Mouse (Mus musculus) forebrain, embryonic 14.5 days (tissue): ENCODE results near the gene Gm44596. TPM values are rescaled to one million over a fixed set of nuclear protein-coding genes. Genes with fewer than 3 reads are reported as not detected.
"Not testable (repeated sequence)": the region's sequence is repeated elsewhere in the genome, so short reads cannot be mapped to it uniquely, and the experiment has no call there.

ENCODE experiments used
- ATAC-seq: fragments of 200-750 bp; cut with Nextera tagmentation; 2 replicates; pipeline ENCODE4 v1.8.0; 2017; ENCODE audit warnings: mild to moderate bottlenecking, moderate library complexity
- DNase-seq: peaks from one replicate; pipeline ENCODE4 v3.0.0-alpha.2; 2015; ENCODE audit warnings: low spot score
- H3K27ac ChIP-seq: fragments of 300-500 bp; sonication (generic); 2 replicates; pipeline ENCODE4 v1.5.1; 2014; ENCODE audit warnings: low read depth, mild to moderate bottlenecking, control low read depth, low read length, moderate library complexity
- H3K27me3 ChIP-seq: fragments of 300-500 bp; sonication (generic); replicated peaks from 2 replicates; pipeline ENCODE4 v1.6.1; 2014; ENCODE audit warnings: low read length, control low read depth, mixed read lengths; ENCODE audit not compliant: control insufficient read depth, insufficient read depth
- H3K36me3 ChIP-seq: fragments of 300-500 bp; sonication (generic); 2 replicates; pipeline ENCODE4 v1.6.1; 2014; ENCODE audit warnings: low read length, control low read depth; ENCODE audit not compliant: control insufficient read depth, insufficient read depth
- H3K4me1 ChIP-seq: fragments of 300-500 bp; sonication (generic); 2 replicates; pipeline ENCODE4 v1.6.1; 2014; ENCODE audit warnings: antibody characterized with exemption, low read length, control low read depth; ENCODE audit not compliant: control insufficient read depth, insufficient read depth
- H3K4me2 ChIP-seq: fragments of 300-500 bp; sonication (generic); 2 replicates; pipeline ENCODE4 v1.6.1; 2014; ENCODE audit warnings: mild to moderate bottlenecking, control low read depth, low read length
- H3K4me3 ChIP-seq: fragments of 300-500 bp; sonication (generic); 2 replicates; pipeline ENCODE4 v1.5.1; 2014; ENCODE audit warnings: low read depth, low read length, control low read depth
- H3K9ac ChIP-seq: fragments of 300-500 bp; sonication (generic); 2 replicates; pipeline ENCODE4 v1.6.1; 2014; ENCODE audit warnings: mild to moderate bottlenecking, low read length, control low read depth, moderate library complexity
- H3K9me3 ChIP-seq: fragments of 300-500 bp; sonication (generic); replicated peaks from 2 replicates; pipeline ENCODE4 v1.6.1; 2016; ENCODE audit warnings: low read length, control low read depth, mixed read lengths; ENCODE audit not compliant: control insufficient read depth
- WGBS: fragments of 180-500 bp; shearing (Covaris S2); extraction: QIAGEN DNeasy Blood & Tissue Kit; methylation state at CpG from one replicate; pipeline ENCODE4 v1.1.7; 2014; 5-methylcytosine and 5-hydroxymethylcytosine counted together
- polyA plus RNA-seq: library from polyadenylated mRNA; unstranded; fragments of >200 nt; fragmentation: Nextera tagmentation; extraction: Ambion mirVana; gene quantifications from 2 replicates; pipeline ENCODE4 v1.2.1, GENCODE M21; 2014

Gene Gm44596
- polyA plus RNA-seq, 1 experiment from 2014 or later: not detected

GRCm38 (mm10) chr6:128366466-128366865 is 8.8 kb upstream of the Gm44596 start:
- H3K4me1 ChIP-seq: peaks cover 2% of the 10 kb centered on the region
- peaks cover 57% of the 10 kb centered on the region for H3K36me3 ChIP-seq
- no peaks in the 10 kb centered on the region for H3K9me3 ChIP-seq
- no peak overlapping the region for H3K4me2 ChIP-seq
- ATAC-seq (no peak), DNase-seq (no peak)
- no peak overlapping the region for H3K9ac ChIP-seq
- H3K27ac ChIP-seq: no peak overlapping the region
- WGBS: 92% methylated on average over 5 of the region's 5 CpGs
- no peak overlapping the region for H3K4me3 ChIP-seq
- no peaks in the 10 kb centered on the region for H3K27me3 ChIP-seq

DNA sequence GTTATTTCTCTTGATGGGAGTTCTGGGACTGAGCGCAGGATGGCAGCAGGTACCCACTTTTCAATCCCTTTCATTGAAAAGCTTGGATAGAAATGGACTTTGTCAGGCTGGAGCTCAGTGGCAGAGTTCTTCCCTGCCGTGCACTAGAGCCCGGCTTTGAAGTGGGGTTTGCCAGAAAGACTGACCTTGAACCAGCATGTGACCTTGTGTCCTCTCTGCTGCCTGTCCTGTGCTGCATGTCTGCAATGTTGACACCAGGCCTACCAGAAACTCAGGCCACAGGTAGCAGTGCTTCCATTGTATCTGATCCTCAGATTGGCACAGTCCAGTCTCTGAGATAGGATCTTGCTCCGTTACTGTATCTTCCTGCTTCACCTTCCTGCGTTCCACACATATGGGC is 5.3 kb upstream of the Gm44596 start:
- Histone ChIP-seq H3K9me3 (no peaks in the 10 kb centered on the region), H3K4me2 (no peak overlapping the region), H3K4me3 (no peak overlapping the region), H3K27me3 (no peaks in the 10 kb centered on the region), H3K36me3 (peaks cover 85% of the 10 kb centered on the region), H3K9ac (no peak overlapping the region), H3K4me1 (no peaks in the 10 kb centered on the region), H3K27ac (no peak overlapping the region)
- DNase-seq (no peak), ATAC-seq (no peak)
- WGBS: 90% methylated on average over 5 of the region's 5 CpGs

DNA sequence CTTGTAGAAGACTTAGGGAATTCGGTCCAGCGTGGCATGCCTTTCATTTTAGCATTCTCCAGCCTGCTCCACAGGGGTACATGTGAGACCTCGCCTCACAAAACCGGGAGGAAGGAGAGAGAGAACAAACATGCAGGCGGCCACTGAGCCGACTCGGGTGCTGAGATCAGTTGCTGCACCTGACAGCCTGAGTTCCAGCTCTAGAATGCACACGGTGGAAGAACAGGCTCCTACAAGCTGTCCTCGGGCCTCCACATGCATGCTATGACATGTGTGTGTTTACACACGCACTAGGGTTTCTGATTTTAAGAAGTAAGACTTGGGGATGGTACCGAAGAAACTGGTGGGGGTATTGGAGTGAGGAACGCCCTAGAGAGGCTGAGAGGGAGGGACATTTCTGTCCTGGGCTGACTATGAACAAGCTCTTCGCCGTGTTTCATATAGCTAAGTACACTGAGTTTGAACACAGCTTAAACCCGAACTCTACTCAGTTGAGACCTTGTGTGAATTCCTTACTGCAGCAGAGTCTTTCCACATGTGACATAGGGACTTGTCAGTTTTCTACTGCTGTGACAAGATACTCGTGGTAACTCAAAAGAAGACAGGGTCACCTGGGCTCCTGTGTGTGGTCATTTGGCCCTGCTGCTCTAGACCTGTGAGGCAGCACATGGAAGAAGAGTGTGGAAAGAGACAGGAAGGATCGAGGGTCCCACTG is 1.2 kb downstream of the Gm44596 start:
- no peaks in the 10 kb centered on the region for H3K4me1 ChIP-seq
- ATAC-seq (no peak), DNase-seq (no peak)
- WGBS: 93% methylated on average over 17 of the region's 17 CpGs
- H3K27ac ChIP-seq: no peak overlapping the region
- H3K9ac ChIP-seq: no peak overlapping the region
- H3K36me3 ChIP-seq: peaks cover 33% of the 10 kb centered on the region
- no peaks in the 10 kb centered on the region for H3K9me3 ChIP-seq
- no peak overlapping the region for H3K4me2 ChIP-seq
- no peaks in the 10 kb centered on the region for H3K27me3 ChIP-seq
- H3K4me3 ChIP-seq: no peak overlapping the region

GRCm38 (mm10) chr6:128379636-128380035 is 4.3 kb downstream of the Gm44596 start:
- DNase-seq (no peak), ATAC-seq (no peak)
- H3K27me3 ChIP-seq: no peaks in the 10 kb centered on the region
- H3K36me3 ChIP-seq: peaks cover 6% of the 10 kb centered on the region; the same call in 1 of the 2 replicates
- 85% methylated on average over 16 of the region's 16 CpGs for WGBS
- H3K9ac ChIP-seq: no peak overlapping the region
- no peak overlapping the region for H3K4me3 ChIP-seq
- no peak overlapping the region for H3K4me2 ChIP-seq
- no peaks in the 10 kb centered on the region for H3K9me3 ChIP-seq
- H3K27ac ChIP-seq: no peak overlapping the region
- no peaks in the 10 kb centered on the region for H3K4me1 ChIP-seq

DNA sequence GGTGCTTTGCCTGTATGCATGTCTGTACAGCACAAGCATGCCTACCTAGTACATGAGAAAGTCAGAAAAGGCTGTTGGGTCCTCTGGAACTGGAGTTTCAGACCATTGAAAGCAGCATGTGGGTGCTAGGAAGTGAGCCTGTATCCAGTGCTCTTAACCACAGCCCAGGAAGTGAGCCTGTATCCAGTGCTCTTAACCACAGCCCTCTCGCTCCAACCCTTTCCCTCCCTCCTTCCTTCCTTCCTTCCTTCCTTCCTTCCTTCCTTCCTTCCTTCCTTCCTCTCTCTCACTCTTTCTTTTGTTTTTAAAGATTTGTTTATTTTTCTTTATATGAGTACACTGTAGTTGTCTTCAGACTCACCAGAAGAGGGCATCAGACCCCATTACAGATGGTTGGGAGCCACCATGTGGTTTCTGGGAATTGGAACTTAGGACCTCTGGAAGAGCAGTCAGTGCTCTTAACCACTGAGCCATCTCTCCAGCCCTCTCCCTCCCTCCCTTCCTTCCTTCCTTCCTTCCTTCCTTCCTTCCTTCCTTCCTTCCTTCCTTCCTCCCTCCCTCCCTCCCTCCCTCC is 5.4 kb downstream of the Gm44596 start:
- H3K9me3 ChIP-seq, H3K27me3 ChIP-seq, H3K4me1 ChIP-seq, H3K36me3 ChIP-seq, H3K4me2 ChIP-seq, H3K27ac ChIP-seq, H3K4me3 ChIP-seq, H3K9ac ChIP-seq, DNase-seq, ATAC-seq: not testable (repeated sequence)
- WGBS: 93% methylated on average over 1 of the region's 1 CpGs

DNA sequence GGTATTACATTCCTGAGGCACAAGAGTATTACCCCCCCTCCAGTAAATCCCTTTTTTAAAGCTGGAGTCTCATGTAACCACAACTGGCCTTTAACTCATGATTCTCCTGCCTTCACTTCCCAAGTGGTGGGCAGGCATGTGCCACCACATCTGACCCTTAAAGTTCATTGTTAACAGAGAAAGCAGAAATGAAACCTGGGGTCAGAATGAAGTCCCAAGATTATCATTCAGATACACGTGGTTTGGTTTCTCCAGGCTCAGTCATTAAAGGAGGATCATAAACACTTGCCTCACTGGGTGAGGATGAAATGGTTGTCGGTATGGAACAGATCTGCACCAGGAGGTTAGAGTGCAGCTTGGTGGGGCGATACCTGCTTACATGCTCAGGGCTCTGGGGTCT is 6.0 kb downstream of the Gm44596 start:
- Histone ChIP-seq H3K9me3 (no peaks in the 10 kb centered on the region), H3K4me2 (no peak overlapping the region), H3K36me3 (peaks cover 6% of the 10 kb centered on the region; the same call in 1 of the 2 replicates), H3K4me3 (no peak overlapping the region), H3K4me1 (no peaks in the 10 kb centered on the region), H3K9ac (no peak overlapping the region), H3K27ac (no peak overlapping the region), H3K27me3 (no peaks in the 10 kb centered on the region)
- DNase-seq (no peak), ATAC-seq (no peak)
- WGBS: 84% methylated on average over 3 of the region's 3 CpGs

DNA sequence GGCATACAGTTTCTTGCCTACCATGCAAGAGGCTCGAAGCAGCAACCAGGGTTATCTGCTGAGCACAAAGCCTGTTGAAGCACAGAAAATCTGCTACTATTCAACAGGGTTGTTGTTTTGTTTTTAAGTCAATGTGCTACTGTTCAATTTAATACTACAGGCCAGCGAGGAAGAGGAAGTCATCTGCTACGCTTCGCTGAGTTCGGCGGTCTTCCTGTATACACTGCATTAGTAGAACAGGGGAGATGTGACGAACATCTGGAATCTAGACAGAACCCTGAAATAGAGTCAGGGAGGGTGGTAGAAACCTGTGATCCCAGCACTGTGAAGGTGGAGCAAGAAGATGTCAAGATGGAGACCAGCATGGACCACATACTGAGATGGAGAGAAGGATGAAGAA is 8.4 kb downstream of the Gm44596 start:
- H3K36me3 ChIP-seq: no peaks in the 10 kb centered on the region
- no peak overlapping the region for H3K4me2 ChIP-seq
- DNase-seq: no peak
- no peaks in the 10 kb centered on the region for H3K4me1 ChIP-seq
- H3K9ac ChIP-seq: no peak overlapping the region
- no peak overlapping the region for H3K27ac ChIP-seq
- no peaks in the 10 kb centered on the region for H3K9me3 ChIP-seq
- no peak overlapping the region for H3K4me3 ChIP-seq
- WGBS: 72% methylated on average over 7 of the region's 7 CpGs
- ATAC-seq: no peak
- no peaks in the 10 kb centered on the region for H3K27me3 ChIP-seq

- Histone ChIP-seq H3K27ac (no peak overlapping the region), H3K4me2 (no peak overlapping the region), H3K4me3 (no peak overlapping the region), H3K27me3 (no peaks in the 10 kb centered on the region), H3K9me3 (no peaks in the 10 kb centered on the region), H3K9ac (no peak overlapping the region), H3K36me3 (no peaks in the 10 kb centered on the region), H3K4me1 (no peaks in the 10 kb centered on the region)
- DNase-seq (no peak), ATAC-seq (no peak)
- WGBS: 85% methylated on average over 1 of the region's 1 CpGs
These were observed 9.7 kb downstream of the Gm44596 start for GRCm38 (mm10) chr6:128385026-128385425.

- no peaks in the 10 kb centered on the region for H3K9me3 ChIP-seq
- H3K4me2 ChIP-seq: no peak overlapping the region
- WGBS: 100% methylated on average over 1 of the region's 1 CpGs
- no peaks in the 10 kb centered on the region for H3K27me3 ChIP-seq
- no peak for DNase-seq
- no peaks in the 10 kb centered on the region for H3K4me1 ChIP-seq
- H3K36me3 ChIP-seq: no peaks in the 10 kb centered on the region
- no peak overlapping the region for H3K27ac ChIP-seq
- H3K4me3 ChIP-seq: no peak overlapping the region
- H3K9ac ChIP-seq: no peak overlapping the region
- no peak for ATAC-seq
These were observed 13.9 kb downstream of the Gm44596 start for GRCm38 (mm10) chr6:128389185-128389584.
